Mouse (Mus musculus) lung, embryonic 14.5 days (tissue): ENCODE measurements around the gene Gm21663. TPM values are rescaled to one million over a fixed set of nuclear protein-coding genes. Genes with fewer than 3 reads are reported as not detected.
A peak's percentile ranks its signal among the peaks of the same experiment; 100 is the strongest.
"Not testable (repeated sequence)": the region's sequence is repeated elsewhere in the genome, so short reads cannot be mapped to it uniquely, and the experiment has no call there.

Experiments
- ATAC-seq: fragments of 200-750 bp; cut with Nextera tagmentation; 2 replicates; pipeline ENCODE4 v1.8.0; 2017; ENCODE audit warnings: mild to moderate bottlenecking, moderate TSS enrichment, moderate library complexity; ENCODE audit not compliant: insufficient read depth
- DNase-seq: peaks from one replicate; pipeline ENCODE4 v3.0.0-alpha.2; 2015
- H3K27ac ChIP-seq: fragments of 300-500 bp; sonication (generic); 2 replicates; pipeline ENCODE4 v1.5.1; 2014; ENCODE audit warnings: low read depth, mild to moderate bottlenecking, moderate library complexity
- H3K27me3 ChIP-seq: fragments of 300-500 bp; sonication (generic); 2 replicates; pipeline ENCODE4 v1.6.1; 2014; ENCODE audit warnings: low read length, control low read depth; ENCODE audit not compliant: insufficient read depth
- H3K36me3 ChIP-seq: fragments of 300-500 bp; sonication (generic); 2 replicates; pipeline ENCODE4 v1.6.1; 2014; ENCODE audit warnings: control low read depth; ENCODE audit not compliant: insufficient read depth
- H3K4me1 ChIP-seq: fragments of 300-500 bp; sonication (generic); 2 replicates; pipeline ENCODE4 v1.6.1; 2014; ENCODE audit warnings: antibody characterized with exemption, control low read depth; ENCODE audit not compliant: insufficient read depth
- H3K4me2 ChIP-seq: fragments of 300-500 bp; sonication (generic); 2 replicates; pipeline ENCODE4 v1.6.1; 2014; ENCODE audit warnings: mild to moderate bottlenecking
- H3K4me3 ChIP-seq: fragments of 300-500 bp; sonication (generic); 2 replicates; pipeline ENCODE4 v1.5.1; 2014; ENCODE audit warnings: low read depth, low read length
- H3K9ac ChIP-seq: fragments of 300-500 bp; sonication (generic); 2 replicates; pipeline ENCODE4 v1.6.1; 2014
- H3K9me3 ChIP-seq: fragments of 300-500 bp; sonication (generic); 2 replicates; pipeline ENCODE4 v1.6.1; 2016; ENCODE audit warnings: low read depth, low read length, control low read depth
- CTCF ChIP-seq: IDR thresholded peaks from 2 replicates; pipeline ENCODE4 v1.5.1; 2016; ENCODE audit warnings: antibody characterized with exemption, low read depth
- WGBS: fragments of 180-500 bp; shearing (Covaris S2); extraction: QIAGEN DNeasy Blood & Tissue Kit; methylation state at CpG from one replicate; pipeline ENCODE4 v1.1.7; 2014; 5-methylcytosine and 5-hydroxymethylcytosine counted together
- polyA plus RNA-seq: library from polyadenylated mRNA; unstranded; fragments of >200 nt; fragmentation: Nextera tagmentation; extraction: Ambion mirVana; gene quantifications from 2 replicates; pipeline ENCODE4 v1.2.1, GENCODE M21; 2014

Gene Gm21663
- polyA plus RNA-seq = 0.07 TPM in 1 of 2 replicates, not detected in the other

GRCm38 (mm10) chr5:25942281-25942680, at the start of gene Gm21663:
Gm21663 (minus strand) TSS chr5:25942381.
- not testable (repeated sequence) for H3K4me3 ChIP-seq, H3K4me1 ChIP-seq, H3K27ac ChIP-seq, H3K27me3 ChIP-seq, H3K9me3 ChIP-seq, H3K36me3 ChIP-seq, ATAC-seq, H3K4me2 ChIP-seq, DNase-seq, H3K9ac ChIP-seq
- 53% methylated on average over 2 of the region's 2 CpGs for WGBS

- not testable (repeated sequence) for H3K4me3 ChIP-seq, H3K36me3 ChIP-seq, H3K4me2 ChIP-seq, H3K9ac ChIP-seq, H3K27me3 ChIP-seq, H3K27ac ChIP-seq, H3K9me3 ChIP-seq, H3K4me1 ChIP-seq, DNase-seq, ATAC-seq
- WGBS = no CpG with 5 or more reads among the region's 3 CpGs
Measured at GRCm38 (mm10) chr5:25988550-25988949, 46.4 kb upstream of the Gm21663 start, which contains the start of gene Gm21698. Gm21698 (minus strand) TSS chr5:25988650.

GRCm38 (mm10) chr5:25972563-25972962, 30.4 kb upstream of the Gm21663 start, which contains the start of gene Gm21680:
Gm21680 (minus strand) TSS chr5:25972663.
- not testable (repeated sequence) for H3K4me2 ChIP-seq, H3K9me3 ChIP-seq, DNase-seq, H3K9ac ChIP-seq, H3K4me3 ChIP-seq, H3K36me3 ChIP-seq, ATAC-seq, H3K27me3 ChIP-seq, H3K4me1 ChIP-seq, H3K27ac ChIP-seq
- no CpG with 5 or more reads among the region's 2 CpGs for WGBS

GRCm38 (mm10) chr5:25957050-25957449, 14.9 kb upstream of the Gm21663 start:
- not testable (repeated sequence) for DNase-seq, H3K9ac ChIP-seq, H3K4me1 ChIP-seq, H3K36me3 ChIP-seq, ATAC-seq, H3K27ac ChIP-seq, H3K9me3 ChIP-seq, H3K27me3 ChIP-seq
- Histone ChIP-seq H3K4me2 (peak overlapping the region; percentile 43), H3K4me3 (peak overlapping the region; percentile 6; the same call in 1 of the 2 replicates)
- 45% methylated on average over 16 of the region's 17 CpGs for WGBS

GRCm38 (mm10) chr5:25956611-25957010, 14.4 kb upstream of the Gm21663 start:
- peak overlapping the region; percentile 6; the same call in 1 of the 2 replicates for H3K4me3 ChIP-seq
- WGBS = 20% methylated on average over 32 of the region's 32 CpGs
- not testable (repeated sequence) for H3K27ac ChIP-seq, H3K36me3 ChIP-seq, H3K9ac ChIP-seq, H3K9me3 ChIP-seq, H3K27me3 ChIP-seq, H3K4me1 ChIP-seq, DNase-seq, ATAC-seq
- peak overlapping the region; percentile 43 for H3K4me2 ChIP-seq

GRCm38 (mm10) chr5:25954317-25954716, 12.1 kb upstream of the Gm21663 start, which contains the start of gene Gm21671:
Gm21671 (minus strand) TSS chr5:25954417.
- not testable (repeated sequence) for H3K9me3 ChIP-seq, H3K36me3 ChIP-seq, DNase-seq, ATAC-seq, H3K4me1 ChIP-seq, H3K27me3 ChIP-seq, H3K9ac ChIP-seq, H3K27ac ChIP-seq, H3K4me3 ChIP-seq, H3K4me2 ChIP-seq
- WGBS = 63% methylated on average over 2 of the region's 2 CpGs

GRCm38 (mm10) chr5:25945391-25945790, 3.2 kb upstream of the Gm21663 start:
- not testable (repeated sequence) for H3K9me3 ChIP-seq, H3K4me3 ChIP-seq, H3K4me1 ChIP-seq, ATAC-seq, H3K4me2 ChIP-seq, H3K27me3 ChIP-seq, DNase-seq, H3K36me3 ChIP-seq, H3K27ac ChIP-seq, H3K9ac ChIP-seq
- WGBS = 83% methylated on average over 2 of the region's 2 CpGs

GRCm38 (mm10) chr5:25891321-25891720, 50.9 kb downstream of the Gm21663 start:
- no peaks in the 10 kb centered on the region for H3K27me3 ChIP-seq

More at GRCm38 (mm10) chr5:25891321-25891720, 50.9 kb downstream of the Gm21663 start:
- TF ChIP-seq CTCF = no peak
- no peak overlapping the region for H3K4me2 ChIP-seq
- WGBS = 83% methylated on average over 1 of the region's 1 CpGs
- no peak overlapping the region for H3K27ac ChIP-seq
- ATAC-seq (no peak), DNase-seq (peak; percentile 11)
- H3K4me1 ChIP-seq = no peaks in the 10 kb centered on the region
- no peak overlapping the region for H3K9ac ChIP-seq
- H3K36me3 ChIP-seq = no peaks in the 10 kb centered on the region
- no peak overlapping the region for H3K4me3 ChIP-seq
- H3K9me3 ChIP-seq = no peaks in the 10 kb centered on the region
